Mouse (Mus musculus) megakaryocyte, embryonic 14.5 days (primary cell): ENCODE results near the gene Fblim1. TPM values are rescaled to one million over a fixed set of nuclear protein-coding genes. Genes with fewer than 3 reads are reported as not detected.
A peak's percentile ranks its signal among the peaks of the same experiment; 100 is the strongest.

Experiments used
- H3K27me3 ChIP-seq: replicated peaks from 2 replicates; pipeline ENCODE3; 2012; ENCODE audit warnings: inconsistent platforms
- H3K36me3 ChIP-seq: replicated peaks from 2 replicates; pipeline ENCODE3; 2012; ENCODE audit warnings: low read length, inconsistent platforms, mixed read lengths
- H3K4me1 ChIP-seq: 2 replicates; pipeline ENCODE4 v1.6.1; 2012; ENCODE audit warnings: inconsistent platforms
- H3K4me3 ChIP-seq: replicated peaks from 2 replicates; pipeline ENCODE3; 2012; ENCODE audit warnings: moderate library complexity, mild to moderate bottlenecking, inconsistent platforms
- H3K9me3 ChIP-seq: 2 replicates; pipeline ENCODE4 v1.6.1; 2012; ENCODE audit warnings: inconsistent platforms
- FLI1 ChIP-seq: IDR thresholded peaks from 2 replicates; pipeline ENCODE4 v1.6.1; 2012; ENCODE audit warnings: low read length, inconsistent platforms, mixed read lengths
- GATA1 ChIP-seq: IDR thresholded peaks from 3 replicates; pipeline ENCODE4 v1.6.1; 2012; ENCODE audit warnings: mixed read lengths, low read length, inconsistent platforms, borderline replicate concordance
- polyA plus RNA-seq: library from polyadenylated mRNA; stranded (reverse); fragments of >175 nt; gene quantifications from 2 replicates; pipeline ENCODE4 v1.2.3, GENCODE M21; 2012; ENCODE audit warnings: low replicate concordance; ENCODE audit not compliant: insufficient read depth

The Fblim1 gene
- polyA plus RNA-seq = 4.7 and 17.1 TPM in 2 replicates

- TF ChIP-seq FLI1 (no peak), GATA1 (no peak)
- Histone ChIP-seq H3K36me3 (no peaks in the 10 kb centered on the region), H3K4me3 (peak within 1 kb of the TSS; percentile 80), H3K27me3 (peaks cover 68% of the 10 kb centered on the region), H3K9me3 (peaks cover 11% of the 10 kb centered on the region), H3K4me1 (peaks cover 33% of the 10 kb centered on the region)
These were observed at the start of gene Fblim1 for GRCm38 (mm10) chr4:141605861-141606260. TSS of gene Fblim1 (minus strand) at chr4:141606096.

GRCm38 (mm10) chr4:141654509-141654908, 48.6 kb upstream of the Fblim1 start:
- Histone ChIP-seq H3K27me3 (no peaks in the 10 kb centered on the region), H3K36me3 (peaks cover 59% of the 10 kb centered on the region), H3K4me3 (no peak overlapping the region), H3K9me3 (no peaks in the 10 kb centered on the region), H3K4me1 (peaks cover 47% of the 10 kb centered on the region)
- no peak for TF ChIP-seq FLI1
- TF ChIP-seq GATA1 = no peak

- H3K27me3 ChIP-seq = no peaks in the 10 kb centered on the region
- TF ChIP-seq FLI1 (no peak), GATA1 (no peak)
- peaks cover 42% of the 10 kb centered on the region for H3K4me1 ChIP-seq
- no peak overlapping the region for H3K4me3 ChIP-seq
- peaks cover 61% of the 10 kb centered on the region for H3K36me3 ChIP-seq
- H3K9me3 ChIP-seq = no peaks in the 10 kb centered on the region
These were observed 47.9 kb upstream of the Fblim1 start for GRCm38 (mm10) chr4:141653813-141654212.

DNA sequence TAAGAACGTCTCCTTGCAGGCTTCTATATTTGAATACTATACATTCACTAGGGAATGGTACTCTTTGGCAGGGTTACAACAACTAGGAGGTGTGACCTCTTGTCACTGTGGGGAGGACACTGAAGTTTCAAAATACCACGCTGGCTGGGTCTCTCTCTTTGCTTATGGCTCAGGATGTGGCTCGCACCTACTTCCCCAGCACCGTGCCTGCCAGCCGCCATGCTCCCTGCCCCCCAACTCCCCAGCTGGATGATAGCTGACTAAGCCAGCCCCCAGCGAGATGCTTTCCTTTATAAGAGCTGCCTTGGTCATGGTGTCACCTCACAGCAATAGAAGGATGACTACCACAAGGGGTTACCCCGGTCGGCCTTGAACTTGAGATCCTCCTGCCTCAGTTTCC, 47.1 kb upstream of the Fblim1 start:
- H3K4me1 ChIP-seq = peaks cover 35% of the 10 kb centered on the region
- TF ChIP-seq FLI1 (no peak), GATA1 (no peak)
- no peak overlapping the region for H3K4me3 ChIP-seq
- H3K36me3 ChIP-seq = peaks cover 62% of the 10 kb centered on the region
- no peaks in the 10 kb centered on the region for H3K27me3 ChIP-seq
- no peaks in the 10 kb centered on the region for H3K9me3 ChIP-seq

DNA sequence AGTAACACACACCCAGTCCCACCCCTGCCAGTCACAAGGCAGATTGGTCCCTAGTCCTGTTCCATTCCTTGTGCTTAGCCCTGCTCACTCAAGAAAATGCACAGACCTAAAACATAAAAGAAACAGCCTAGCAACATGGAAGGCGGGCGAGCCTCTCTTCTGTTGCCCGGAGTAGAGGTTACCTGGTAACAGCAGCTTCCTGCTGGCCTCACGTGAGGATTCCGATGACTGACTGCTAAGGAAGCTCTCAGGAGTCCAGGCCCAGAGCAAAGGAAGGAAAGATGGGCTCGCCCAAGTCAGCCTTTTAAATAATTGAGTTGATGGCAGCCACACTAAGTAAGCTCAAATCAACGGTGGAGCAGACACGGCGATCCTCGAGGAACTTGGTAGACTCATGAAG, 46.0 kb upstream of the Fblim1 start:
- Histone ChIP-seq H3K4me3 (no peak overlapping the region), H3K9me3 (no peaks in the 10 kb centered on the region), H3K4me1 (peaks cover 34% of the 10 kb centered on the region), H3K36me3 (peaks cover 61% of the 10 kb centered on the region), H3K27me3 (no peaks in the 10 kb centered on the region)
- TF ChIP-seq FLI1 (no peak), GATA1 (no peak)

GRCm38 (mm10) chr4:141651286-141651685, 45.4 kb upstream of the Fblim1 start:
- Histone ChIP-seq H3K4me3 (no peak overlapping the region), H3K36me3 (peaks cover 58% of the 10 kb centered on the region), H3K4me1 (peaks cover 28% of the 10 kb centered on the region), H3K27me3 (no peaks in the 10 kb centered on the region), H3K9me3 (no peaks in the 10 kb centered on the region)
- no peak for TF ChIP-seq GATA1

- Histone ChIP-seq H3K36me3 (peaks cover 55% of the 10 kb centered on the region), H3K4me1 (peaks cover 25% of the 10 kb centered on the region), H3K27me3 (no peaks in the 10 kb centered on the region), H3K4me3 (no peak overlapping the region), H3K9me3 (no peaks in the 10 kb centered on the region)
- TF ChIP-seq GATA1 = no peak
These were observed 43.3 kb upstream of the Fblim1 start for GRCm38 (mm10) chr4:141649244-141649643.

DNA sequence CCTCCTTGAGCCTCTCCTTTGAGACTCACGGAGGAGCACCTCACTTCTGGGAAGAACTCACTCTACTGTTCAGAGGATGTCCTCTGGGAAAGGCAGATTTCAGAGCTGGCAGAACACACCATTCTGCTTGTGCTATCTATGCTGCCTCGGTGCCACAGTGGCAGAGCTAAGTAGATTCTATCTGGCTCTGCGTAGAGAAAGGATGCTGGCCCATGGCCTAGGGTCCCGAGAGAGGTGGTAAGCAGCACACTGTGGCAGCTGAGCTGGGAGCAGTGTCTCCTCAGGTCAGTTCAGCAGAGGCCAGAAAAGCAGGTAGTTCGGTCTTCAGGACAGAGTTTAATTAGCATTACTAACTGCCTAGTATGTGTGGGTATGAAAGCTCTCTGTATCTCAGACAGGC, 42.4 kb upstream of the Fblim1 start:
- TF ChIP-seq GATA1 = no peak
- TF ChIP-seq FLI1 = no peak
- no peak overlapping the region for H3K4me3 ChIP-seq
- H3K27me3 ChIP-seq = no peaks in the 10 kb centered on the region
- H3K4me1 ChIP-seq = peaks cover 17% of the 10 kb centered on the region
- H3K36me3 ChIP-seq = peaks cover 46% of the 10 kb centered on the region
- H3K9me3 ChIP-seq = no peaks in the 10 kb centered on the region

DNA sequence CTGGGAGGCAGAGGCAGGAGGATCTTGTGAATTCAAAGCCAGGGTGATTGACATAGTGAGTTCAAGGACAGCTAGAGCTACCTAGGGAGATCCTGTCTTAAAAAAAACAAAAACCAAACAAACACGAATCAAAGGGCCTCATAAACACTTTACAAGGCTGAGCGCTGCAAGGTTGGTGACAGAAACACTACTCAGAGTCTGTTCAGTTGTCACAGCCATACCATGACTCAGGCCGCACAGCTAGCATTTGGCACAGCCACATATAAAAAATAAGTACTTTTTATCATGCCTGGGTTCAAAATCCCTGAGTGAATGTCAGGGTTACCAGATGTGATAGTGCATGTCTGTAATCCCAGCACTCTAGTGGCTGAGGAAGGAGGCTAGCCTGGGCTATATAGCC, 41.3 kb upstream of the Fblim1 start:
- TF ChIP-seq FLI1 (no peak), GATA1 (no peak)
- Histone ChIP-seq H3K4me3 (no peak overlapping the region), H3K27me3 (no peaks in the 10 kb centered on the region), H3K4me1 (peaks cover 16% of the 10 kb centered on the region), H3K9me3 (no peaks in the 10 kb centered on the region), H3K36me3 (peaks cover 45% of the 10 kb centered on the region)

DNA sequence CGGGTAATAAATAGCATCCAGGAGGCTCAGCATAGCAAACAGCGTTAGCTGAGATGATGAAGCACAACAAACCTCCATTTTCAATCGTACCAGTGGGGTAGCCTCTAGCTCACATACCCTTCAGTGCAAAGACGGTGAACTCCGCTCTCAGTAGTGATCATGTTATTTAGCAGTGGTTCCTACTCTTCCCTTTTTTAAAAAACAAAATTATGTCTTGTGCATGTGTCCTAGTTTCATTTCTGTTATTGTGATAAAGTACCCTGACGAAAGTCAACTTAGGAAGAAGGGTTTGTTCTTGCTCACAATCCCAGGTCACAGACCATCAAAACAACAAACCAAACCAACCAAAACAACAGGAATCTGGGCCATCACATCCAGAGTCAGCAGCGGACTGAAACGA, 40.1 kb upstream of the Fblim1 start:
- Histone ChIP-seq H3K9me3 (no peaks in the 10 kb centered on the region), H3K27me3 (no peaks in the 10 kb centered on the region), H3K36me3 (peaks cover 46% of the 10 kb centered on the region), H3K4me1 (peaks cover 11% of the 10 kb centered on the region; the same call in 1 of the 2 replicates), H3K4me3 (no peak overlapping the region)
- TF ChIP-seq GATA1 (no peak), FLI1 (no peak)
